Mouse (Mus musculus): ENCODE results near the gene Klhl7. TPM values are rescaled to one million over a fixed set of nuclear protein-coding genes. Genes with fewer than 3 reads are reported as not detected.
"Not testable (repeated sequence)": the region's sequence is repeated elsewhere in the genome, so short reads cannot be mapped to it uniquely, and the experiment has no call there.

The Klhl7 gene
- polyA plus RNA-seq, 1 experiment from 2014 or later, result 113 TPM

DNA sequence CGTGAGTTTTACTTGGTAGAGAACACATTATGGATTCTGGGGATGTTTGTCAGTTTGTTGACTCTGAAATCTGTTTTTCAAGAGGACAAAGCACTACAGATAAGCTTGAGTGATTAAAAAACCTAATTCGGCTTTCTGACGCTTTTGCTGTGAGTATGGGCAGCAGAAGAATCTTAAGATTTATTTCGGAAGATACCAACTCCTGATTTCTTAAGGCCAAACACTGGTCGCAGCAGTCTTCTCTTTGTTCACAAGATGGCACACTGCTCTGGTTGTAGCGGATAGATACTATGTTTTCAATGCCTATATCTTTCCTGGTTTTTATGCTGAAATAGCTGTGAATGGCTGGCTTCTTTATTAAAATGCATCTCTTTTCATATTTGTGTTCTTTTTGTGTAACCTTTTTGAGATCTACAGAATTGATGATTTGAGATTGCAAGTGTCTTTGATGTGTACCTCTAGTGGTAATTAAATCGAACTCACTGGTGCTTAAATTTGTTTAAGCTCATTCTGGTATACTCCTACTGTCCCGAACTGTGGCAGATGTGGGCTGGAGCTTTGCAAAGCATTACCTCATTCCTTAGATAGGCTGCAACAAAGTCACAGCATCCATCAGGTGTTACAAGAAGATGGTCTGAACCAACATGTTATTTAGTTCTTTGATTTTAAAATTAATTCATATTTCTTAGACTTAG lies 1.2 kb downstream of the Klhl7 start:
- H3K36me3 ChIP-seq, result no peaks in the 10 kb centered on the region
- no peaks in the 10 kb centered on the region for H3K27me3 ChIP-seq (replicated peaks)
- peak overlapping the region; percentile 60 for H3K4me2 ChIP-seq (replicated peaks)
- peaks cover 18% of the 10 kb centered on the region for H3K4me1 ChIP-seq
- peak overlapping the region; percentile 89 for H3K9ac ChIP-seq
- 3% methylated on average over 8 of the region's 8 CpGs for WGBS
- ATAC-seq (ENCODE audit: low FRiP score, low read depth), result 0 out of 2 replicates have a peak, but pooled peaks have one; percentile 48
- no peaks in the 10 kb centered on the region for H3K9me3 ChIP-seq
- H3K27ac ChIP-seq, result peak overlapping the region; percentile 95
- H3K4me3 ChIP-seq, result peak overlapping the region; percentile 82

GRCm38 (mm10) chr5:24103235-24103634 lies 2.8 kb downstream of the Klhl7 start:
- peaks cover 18% of the 10 kb centered on the region for H3K4me1 ChIP-seq
- H3K9me3 ChIP-seq; H3K27me3 ChIP-seq (replicated peaks); H3K36me3 ChIP-seq; ATAC-seq (ENCODE audit: low FRiP score, low read depth); H3K9ac ChIP-seq; H3K4me3 ChIP-seq; H3K27ac ChIP-seq: not testable (repeated sequence)
- 61% methylated on average over 2 of the region's 2 CpGs for WGBS
- H3K4me2 ChIP-seq (replicated peaks), result peak overlapping the region; percentile 60

DNA sequence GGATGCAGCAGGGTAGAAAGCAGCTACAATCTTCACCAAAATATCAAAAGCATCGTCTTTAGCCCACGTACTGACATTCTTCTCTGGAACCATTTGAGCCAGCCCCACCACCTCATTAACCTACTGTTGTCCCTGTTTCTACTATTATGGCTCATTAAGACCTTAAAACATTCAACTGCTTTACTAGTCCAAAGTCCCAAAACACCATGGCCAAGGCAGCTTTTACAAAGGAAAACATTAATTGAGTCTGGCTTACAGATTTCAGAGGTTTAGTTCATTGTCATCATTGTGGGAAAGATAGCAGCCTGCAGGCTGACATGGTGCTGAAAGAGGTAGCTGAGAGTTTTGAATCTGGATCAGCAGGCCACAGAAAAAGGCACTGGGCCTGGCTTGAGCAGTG lies 3.4 kb downstream of the Klhl7 start:
- 71% methylated on average over 2 of the region's 2 CpGs for WGBS
- H3K4me2 ChIP-seq (replicated peaks), result peak overlapping the region; percentile 60
- no peaks in the 10 kb centered on the region for H3K9me3 ChIP-seq
- H3K36me3 ChIP-seq, result 0 out of 2 replicates have a peak, but pooled peaks cover 4% of the 10 kb centered on the region
- H3K9ac ChIP-seq, result no peak overlapping the region
- no peak for ATAC-seq (ENCODE audit: low FRiP score, low read depth)
- H3K27me3 ChIP-seq (replicated peaks), result no peaks in the 10 kb centered on the region
- peaks cover 18% of the 10 kb centered on the region for H3K4me1 ChIP-seq
- no peak overlapping the region for H3K27ac ChIP-seq
- no peak overlapping the region for H3K4me3 ChIP-seq

DNA sequence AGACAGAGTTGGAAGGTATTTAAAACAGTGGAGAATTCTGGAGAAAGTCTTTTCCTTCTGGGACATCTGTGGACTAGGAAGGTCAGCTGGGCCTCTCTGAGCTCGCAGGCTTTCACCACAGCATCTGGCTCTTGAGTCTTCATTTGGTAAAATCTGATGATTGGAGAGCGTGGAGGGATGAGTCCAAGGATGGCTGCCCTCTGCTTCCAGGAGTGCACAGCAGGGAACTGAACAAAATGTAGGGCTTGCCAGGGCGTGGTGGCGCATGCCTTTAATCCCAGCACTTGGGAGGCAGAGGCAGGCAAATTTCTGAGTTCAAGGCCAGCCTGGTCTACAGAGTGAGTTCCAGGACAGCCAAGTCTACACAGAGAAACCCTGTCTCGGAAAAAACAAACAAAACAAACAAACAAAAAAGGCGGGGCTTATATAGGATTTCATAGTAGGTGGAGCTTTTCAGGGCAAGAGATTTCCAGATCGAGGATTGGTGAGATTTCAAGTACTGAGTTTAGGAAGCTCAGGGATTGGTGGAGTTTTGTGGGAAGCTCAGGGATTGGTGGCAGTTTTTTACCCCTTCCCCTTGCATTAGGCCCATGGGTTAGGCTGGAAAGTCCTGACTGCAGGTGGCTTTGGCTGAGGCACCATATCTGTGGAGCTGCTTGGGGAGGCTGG lies 6.8 kb downstream of the Klhl7 start:
- Histone ChIP-seq H3K4me1 (peaks cover 18% of the 10 kb centered on the region), H3K36me3 (peaks cover 12% of the 10 kb centered on the region; the same call in 1 of the 2 replicates), H3K4me2 (replicated peaks) (no peak overlapping the region), H3K27ac (no peak overlapping the region), H3K27me3 (replicated peaks) (no peaks in the 10 kb centered on the region), H3K9ac (no peak overlapping the region), H3K9me3 (no peaks in the 10 kb centered on the region), H3K4me3 (no peak overlapping the region)
- no peak for ATAC-seq (ENCODE audit: low FRiP score, low read depth)
- 95% methylated on average over 7 of the region's 7 CpGs for WGBS

DNA sequence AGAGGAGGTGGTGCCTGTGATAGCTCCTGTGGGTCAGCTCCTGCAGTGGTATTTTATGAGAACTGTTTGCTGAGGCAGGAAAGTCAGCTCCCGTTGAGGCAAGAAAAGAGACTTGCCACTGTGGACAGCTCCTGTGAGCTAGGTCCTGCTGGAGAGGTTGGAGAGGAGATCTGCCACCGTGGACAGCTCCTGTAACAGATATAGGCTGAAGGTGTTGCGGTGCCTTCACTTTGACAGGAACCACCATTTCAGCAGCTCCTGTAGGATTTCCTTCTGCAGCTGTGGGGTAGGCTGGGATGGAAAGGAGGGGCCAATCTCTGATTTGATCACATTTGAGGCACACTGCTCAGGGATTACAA lies 7.3 kb downstream of the Klhl7 start:
- Histone ChIP-seq H3K9ac (no peak overlapping the region), H3K4me2 (replicated peaks) (no peak overlapping the region), H3K4me3 (no peak overlapping the region), H3K36me3 (peaks cover 12% of the 10 kb centered on the region; the same call in 1 of the 2 replicates), H3K27me3 (replicated peaks) (no peaks in the 10 kb centered on the region), H3K9me3 (no peaks in the 10 kb centered on the region), H3K27ac (no peak overlapping the region), H3K4me1 (peaks cover 15% of the 10 kb centered on the region)
- WGBS, result 90% methylated on average over 3 of the region's 3 CpGs
- ATAC-seq (ENCODE audit: low FRiP score, low read depth), result no peak

DNA sequence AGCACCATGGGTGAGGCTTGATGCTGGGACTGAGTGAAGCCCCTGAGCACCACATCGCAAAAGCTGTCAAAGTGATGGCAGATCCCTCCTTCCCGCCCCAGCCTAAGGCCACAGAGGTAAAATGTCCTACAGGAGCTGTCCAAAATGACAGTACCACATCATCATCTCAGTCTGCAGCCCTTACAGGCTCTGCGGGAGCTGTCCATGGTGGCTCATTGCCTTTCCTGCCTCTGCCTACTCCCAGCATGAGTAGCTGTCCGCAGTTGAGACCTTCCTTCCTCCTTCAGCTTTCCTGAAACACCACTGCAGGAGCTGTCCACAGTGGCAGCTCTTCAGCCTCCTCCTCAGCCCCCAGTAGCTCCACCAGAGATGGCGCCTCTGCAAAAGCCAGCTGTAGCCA lies 9.7 kb downstream of the Klhl7 start:
- H3K27me3 ChIP-seq (replicated peaks), result no peaks in the 10 kb centered on the region
- H3K9me3 ChIP-seq, result no peaks in the 10 kb centered on the region
- H3K4me3 ChIP-seq, result no peak overlapping the region
- no peak overlapping the region for H3K9ac ChIP-seq
- H3K27ac ChIP-seq, result no peak overlapping the region
- 94% methylated on average over 5 of the region's 5 CpGs for WGBS
- H3K4me2 ChIP-seq (replicated peaks), result no peak overlapping the region
- H3K4me1 ChIP-seq, result no peaks in the 10 kb centered on the region
- no peak for ATAC-seq (ENCODE audit: low FRiP score, low read depth)
- H3K36me3 ChIP-seq, result peaks cover 12% of the 10 kb centered on the region; the same call in 1 of the 2 replicates

GRCm38 (mm10) chr5:24112116-24112903 lies 11.9 kb downstream of the Klhl7 start:
- H3K9ac ChIP-seq, result no peak overlapping the region
- peaks cover 12% of the 10 kb centered on the region; the same call in 1 of the 2 replicates for H3K36me3 ChIP-seq
- H3K4me1 ChIP-seq, result no peaks in the 10 kb centered on the region
- no peaks in the 10 kb centered on the region for H3K27me3 ChIP-seq (replicated peaks)
- 87% methylated on average over 12 of the region's 12 CpGs for WGBS
- H3K4me2 ChIP-seq (replicated peaks), result no peak overlapping the region
- no peak overlapping the region for H3K4me3 ChIP-seq
- no peak for ATAC-seq (ENCODE audit: low FRiP score, low read depth)
- H3K9me3 ChIP-seq, result no peaks in the 10 kb centered on the region
- H3K27ac ChIP-seq, result no peak overlapping the region

GRCm38 (mm10) chr5:24122221-24122620 lies 21.8 kb downstream of the Klhl7 start:
- H3K4me3 ChIP-seq, result no peak overlapping the region

GRCm38 (mm10) chr5:24124175-24124574 lies 23.8 kb downstream of the Klhl7 start:
- H3K27me3 ChIP-seq (replicated peaks), result no peaks in the 10 kb centered on the region
- H3K36me3 ChIP-seq, result no peaks in the 10 kb centered on the region; the same call in 1 of the 2 replicates
- no peak overlapping the region for H3K4me3 ChIP-seq
- 68% methylated on average over 1 of the region's 1 CpGs for WGBS
- H3K9me3 ChIP-seq, result no peaks in the 10 kb centered on the region
- peaks cover 15% of the 10 kb centered on the region for H3K4me1 ChIP-seq
- ATAC-seq (ENCODE audit: low FRiP score, low read depth), result peak; percentile 77
- 0 out of 2 replicates have a peak overlapping the region, but pooled peaks have one; percentile 13 for H3K9ac ChIP-seq
- H3K4me2 ChIP-seq (replicated peaks), result peak overlapping the region; percentile 16; the same call in 1 of the 2 replicates
- peak overlapping the region; percentile 75 for H3K27ac ChIP-seq

More at GRCm38 (mm10) chr5:24122221-24122620, 21.8 kb downstream of the Klhl7 start:
- peaks cover 3% of the 10 kb centered on the region; the same call in 1 of the 2 replicates for H3K36me3 ChIP-seq
- H3K27ac ChIP-seq, result no peak overlapping the region
- H3K4me1 ChIP-seq, result peaks cover 15% of the 10 kb centered on the region
- H3K27me3 ChIP-seq (replicated peaks), result no peaks in the 10 kb centered on the region
- no peak for ATAC-seq (ENCODE audit: low FRiP score, low read depth)
- H3K9ac ChIP-seq, result no peak overlapping the region
- H3K4me2 ChIP-seq (replicated peaks), result no peak overlapping the region
- whole genome bisulfite sequencing, result 95% methylated on average over 2 of the region's 2 CpGs
- H3K9me3 ChIP-seq, result no peaks in the 10 kb centered on the region

GRCm38 (mm10) chr5:24124579-24125276 lies 24.3 kb downstream of the Klhl7 start:
- H3K9ac ChIP-seq, result no peak overlapping the region
- peak; percentile 79 for ATAC-seq (ENCODE audit: low FRiP score, low read depth)

GRCm38 (mm10) chr5:24125910-24126636 lies 25.7 kb downstream of the Klhl7 start:
- Histone ChIP-seq H3K36me3 (peaks cover 8% of the 10 kb centered on the region; the same call in 1 of the 2 replicates), H3K27ac (no peak overlapping the region), H3K9me3 (no peaks in the 10 kb centered on the region), H3K4me1 (peaks cover 15% of the 10 kb centered on the region), H3K4me3 (no peak overlapping the region), H3K9ac (no peak overlapping the region), H3K27me3 (replicated peaks) (no peaks in the 10 kb centered on the region), H3K4me2 (replicated peaks) (no peak overlapping the region)
- ATAC-seq (ENCODE audit: low FRiP score, low read depth), result no peak
- WGBS, result 44% methylated on average over 1 of the region's 1 CpGs

More at GRCm38 (mm10) chr5:24124579-24125276, 24.3 kb downstream of the Klhl7 start:
- Histone ChIP-seq H3K36me3 (no peaks in the 10 kb centered on the region; the same call in 1 of the 2 replicates), H3K27ac (peak overlapping the region; percentile 75; the same call in 1 of the 2 replicates), H3K4me2 (replicated peaks) (peak overlapping the region; percentile 16; the same call in 1 of the 2 replicates), H3K4me1 (peaks cover 15% of the 10 kb centered on the region), H3K27me3 (replicated peaks) (no peaks in the 10 kb centered on the region), H3K9me3 (no peaks in the 10 kb centered on the region), H3K4me3 (no peak overlapping the region)
- WGBS, result 39% methylated on average over 3 of the region's 3 CpGs

Data from neural tube, embryonic 12.5 days (tissue).